Mouse (Mus musculus) granulocyte monocyte progenitor cell, adult 5-6 weeks (primary cell): ENCODE measurements at regions not wholly inside any gene's neighbourhood (a gene's known extent, or its start where the extent isn't known, plus 50 kb on each side); places are given as distances from the start of the nearest gene placed in this dataset.
"Not testable (repeated sequence)": the region's sequence is repeated elsewhere in the genome, so short reads cannot be mapped to it uniquely, and the experiment has no call there.

Experiments used
- ATAC-seq: replicated peaks from 2 replicates; pipeline ENCODE4 v1.8.0; 2016; ENCODE audit warnings: mild to moderate bottlenecking, moderate TSS enrichment, inconsistent platforms; ENCODE audit not compliant: poor library complexity, severe bottlenecking

- no peak; the same call in 1 of the 2 replicates for ATAC-seq
Observed at GRCm38 (mm10) chr3:21585767-21586166, 490.7 kb upstream of the Tbl1xr1 start.

DNA sequence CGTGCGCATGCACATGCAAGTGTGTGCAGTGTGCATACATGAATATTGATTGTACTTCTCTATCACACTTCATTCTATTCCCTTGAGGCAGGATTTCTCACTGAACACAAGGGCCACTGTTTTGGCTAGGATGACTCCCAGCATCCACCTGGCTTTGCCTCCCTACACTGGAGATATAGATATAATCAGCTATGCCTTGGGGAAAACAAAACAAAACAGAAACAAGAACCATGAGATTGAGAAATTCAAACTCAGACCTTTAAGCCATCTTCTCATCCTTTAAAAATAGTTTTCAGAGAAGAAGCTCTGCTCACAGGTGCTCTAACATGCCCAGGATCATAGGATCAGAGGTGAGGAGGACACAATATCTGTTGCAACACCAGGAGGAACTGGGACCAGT is 469.6 kb upstream of the Tbl1xr1 start:
- no peak for ATAC-seq

DNA sequence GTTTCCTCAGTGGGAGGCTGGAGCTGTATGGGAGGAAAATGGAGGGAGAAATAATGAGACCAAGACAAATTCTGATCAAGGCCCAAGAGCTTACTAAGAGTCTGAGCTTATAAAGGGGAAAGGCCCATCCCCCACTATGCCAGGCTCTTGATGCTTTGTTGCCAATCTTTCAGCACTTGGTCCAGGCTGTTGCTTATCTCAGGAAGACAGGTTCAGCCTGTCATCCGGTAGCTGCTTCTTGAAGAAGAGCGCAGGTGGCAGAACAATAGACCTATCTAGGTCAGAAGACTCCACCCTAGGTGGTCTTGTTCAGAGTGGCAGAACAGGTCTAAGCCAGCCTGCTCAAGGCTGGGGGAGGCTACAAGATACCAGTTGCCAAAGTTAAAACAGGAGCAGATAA is 466.2 kb upstream of the Tbl1xr1 start:
- ATAC-seq: no peak

- ATAC-seq: peak; percentile 70
Observed at GRCm38 (mm10) chr3:21621745-21622144, 454.7 kb upstream of the Tbl1xr1 start.

DNA sequence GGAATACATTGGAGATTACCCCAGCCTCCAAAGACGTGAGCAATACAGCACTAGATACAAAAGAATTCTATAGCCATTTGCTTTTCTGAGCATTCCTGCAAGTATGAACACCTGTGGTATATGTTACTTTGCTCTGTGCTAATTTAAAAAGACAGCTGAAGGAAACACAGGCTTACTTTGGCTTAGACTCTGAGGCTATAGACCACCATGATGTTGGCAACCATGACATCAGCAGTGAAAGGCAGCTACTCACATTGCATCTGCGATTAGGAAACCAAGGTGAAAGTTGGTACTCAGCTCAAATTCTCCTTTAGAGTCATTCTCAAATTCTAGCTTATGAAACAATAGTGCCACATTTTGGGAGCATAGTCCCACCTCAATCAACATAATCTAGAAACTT is 451.4 kb upstream of the Tbl1xr1 start:
- ATAC-seq: no peak

GRCm38 (mm10) chr3:21626029-21626428 is 450.4 kb upstream of the Tbl1xr1 start:
- no peak for ATAC-seq

- not testable (repeated sequence) for ATAC-seq
Observed at GRCm38 (mm10) chr3:21627048-21627447, 449.4 kb upstream of the Tbl1xr1 start.

- ATAC-seq: peak; percentile 97
Observed at GRCm38 (mm10) chr3:21633600-21634221, 442.7 kb upstream of the Tbl1xr1 start.

DNA sequence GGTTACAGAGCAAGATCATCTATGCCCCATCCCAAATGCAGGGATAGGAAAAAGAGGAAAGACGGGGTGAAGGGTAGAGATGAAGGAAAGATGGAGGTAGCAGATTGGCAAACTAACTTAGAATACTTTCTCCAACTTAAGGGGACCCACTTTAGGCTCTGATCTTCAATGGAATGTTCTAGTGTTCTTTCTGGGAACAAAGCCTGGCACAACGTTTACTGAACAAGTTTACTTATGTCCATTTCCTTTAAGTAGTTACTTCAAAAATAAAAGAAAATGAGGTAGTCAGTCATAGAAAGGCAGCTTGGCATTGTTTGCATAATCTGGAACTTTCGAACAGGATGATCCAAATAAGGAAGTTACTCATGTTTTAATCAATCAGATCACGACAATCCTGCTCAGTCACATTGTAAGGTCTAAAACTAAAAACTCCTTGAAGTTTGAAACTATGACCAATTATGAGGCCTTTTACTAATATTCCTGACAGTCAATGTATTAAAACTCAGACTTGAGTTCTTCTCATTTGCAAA is 441.7 kb upstream of the Tbl1xr1 start:
- peak; percentile 67 for ATAC-seq

GRCm38 (mm10) chr3:21638886-21639285 is 437.6 kb upstream of the Tbl1xr1 start:
- no peak for ATAC-seq

- ATAC-seq: no peak
Observed at GRCm38 (mm10) chr3:21639576-21639975, 436.9 kb upstream of the Tbl1xr1 start.

DNA sequence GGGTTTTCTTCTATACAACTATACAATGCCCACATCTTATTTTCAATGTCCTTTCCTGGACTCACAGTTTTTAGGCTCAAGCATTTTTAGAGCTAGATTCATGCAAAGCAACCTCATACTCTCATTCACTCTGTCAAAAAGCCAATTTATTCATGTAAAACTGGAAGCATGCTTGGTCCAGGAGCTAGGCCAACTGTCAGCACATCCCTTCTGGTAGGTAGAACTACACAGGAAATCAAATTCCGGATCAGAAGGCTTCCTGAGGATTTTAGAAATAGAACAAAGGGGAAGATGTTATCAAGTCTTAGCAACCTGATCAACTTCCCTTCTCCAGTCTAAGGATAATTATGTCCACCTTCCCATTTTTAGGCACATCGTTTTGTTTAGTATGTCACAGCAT is 432.4 kb upstream of the Tbl1xr1 start:
- ATAC-seq: no peak

DNA sequence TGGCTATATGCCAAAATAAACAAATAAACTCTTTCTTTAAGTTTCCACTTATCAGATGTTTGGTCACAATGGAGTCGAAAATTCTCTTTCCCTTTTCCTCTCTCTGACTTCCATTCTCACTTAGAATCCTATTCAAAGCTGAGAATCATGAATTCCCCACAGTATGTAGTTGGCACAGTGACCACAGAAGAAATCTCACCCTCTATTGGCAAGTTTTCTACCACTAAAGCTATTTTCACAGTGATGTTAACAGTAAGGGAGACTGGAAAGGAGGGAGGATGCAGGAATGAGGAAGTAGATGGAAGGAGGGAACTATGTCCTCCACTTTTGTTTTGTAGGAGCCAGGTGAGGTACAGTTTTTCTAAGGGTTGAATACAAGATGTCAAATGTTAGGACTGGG is 431.2 kb upstream of the Tbl1xr1 start:
- ATAC-seq: no peak; the same call in 1 of the 2 replicates

DNA sequence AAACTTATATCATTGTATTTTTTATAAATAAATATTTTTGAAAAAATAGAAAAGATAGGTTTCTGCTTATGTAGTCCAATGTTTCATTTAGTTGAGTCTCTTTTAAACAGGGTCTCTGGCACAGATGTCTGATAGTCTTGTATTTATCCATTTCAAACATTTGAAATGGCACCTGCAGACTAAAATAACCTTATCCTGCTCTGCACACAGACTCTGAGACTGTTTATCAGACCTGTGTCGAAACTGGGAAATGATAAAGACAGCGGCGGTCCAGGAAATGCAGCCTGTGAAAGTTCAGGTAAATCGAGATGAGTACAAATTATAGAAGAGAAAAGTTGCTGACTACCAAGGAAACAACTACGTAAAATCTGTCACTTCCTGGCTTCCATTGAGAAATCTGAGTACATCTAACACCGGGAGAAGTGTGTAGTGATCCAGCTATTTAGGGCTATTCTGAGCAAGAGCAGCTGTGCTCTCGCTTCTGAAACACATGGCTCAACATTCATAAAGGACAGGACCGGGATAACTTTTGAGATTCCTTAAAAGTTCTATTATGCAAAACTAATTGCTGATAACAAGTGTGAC is 426.5 kb upstream of the Tbl1xr1 start:
- no peak for ATAC-seq

DNA sequence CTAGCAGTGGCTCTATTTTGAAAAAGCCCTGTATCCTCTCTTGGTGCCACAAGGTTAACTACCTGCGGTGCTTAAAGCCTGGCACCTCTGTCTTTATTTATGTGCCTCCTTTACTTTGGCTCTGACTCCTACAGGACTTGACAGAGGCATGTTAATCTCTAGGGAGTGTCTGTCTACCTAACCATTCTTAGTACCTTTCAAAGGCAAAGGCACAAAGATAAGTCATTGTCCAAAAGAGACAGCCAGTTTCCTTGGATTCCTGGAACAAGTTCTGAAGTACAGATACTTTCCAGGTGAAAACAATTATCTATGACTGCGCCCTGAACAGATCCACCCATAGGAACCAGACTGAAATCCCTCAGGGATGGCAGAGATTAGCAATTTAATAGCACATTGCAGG is 421.2 kb upstream of the Tbl1xr1 start:
- no peak for ATAC-seq

- no peak for ATAC-seq
Observed at GRCm38 (mm10) chr3:21667349-21668143, 408.9 kb upstream of the Tbl1xr1 start.

DNA sequence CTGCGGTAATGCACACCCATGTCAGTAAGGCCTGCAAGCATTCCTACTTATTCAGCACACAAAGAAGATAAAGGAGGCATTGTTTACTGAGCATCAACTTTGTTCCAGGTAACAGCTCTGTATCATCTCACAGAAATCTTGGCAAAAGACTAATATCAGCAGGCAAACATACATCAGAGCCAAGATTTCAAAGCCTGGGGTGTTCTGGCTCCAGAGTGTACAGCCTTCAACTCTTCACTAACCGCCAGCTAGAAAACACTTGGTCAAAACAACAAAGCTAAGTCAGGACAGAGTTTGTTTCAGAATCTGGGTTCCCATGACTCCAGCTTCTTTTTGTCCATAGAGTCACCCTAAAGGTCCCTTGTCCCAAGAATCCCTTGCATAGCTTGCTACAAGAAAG is 404.6 kb upstream of the Tbl1xr1 start:
- ATAC-seq: no peak

GRCm38 (mm10) chr3:21672492-21672891 is 404.0 kb upstream of the Tbl1xr1 start:
- ATAC-seq: no peak

GRCm38 (mm10) chr3:21673466-21673865 is 403.0 kb upstream of the Tbl1xr1 start:
- ATAC-seq: no peak

DNA sequence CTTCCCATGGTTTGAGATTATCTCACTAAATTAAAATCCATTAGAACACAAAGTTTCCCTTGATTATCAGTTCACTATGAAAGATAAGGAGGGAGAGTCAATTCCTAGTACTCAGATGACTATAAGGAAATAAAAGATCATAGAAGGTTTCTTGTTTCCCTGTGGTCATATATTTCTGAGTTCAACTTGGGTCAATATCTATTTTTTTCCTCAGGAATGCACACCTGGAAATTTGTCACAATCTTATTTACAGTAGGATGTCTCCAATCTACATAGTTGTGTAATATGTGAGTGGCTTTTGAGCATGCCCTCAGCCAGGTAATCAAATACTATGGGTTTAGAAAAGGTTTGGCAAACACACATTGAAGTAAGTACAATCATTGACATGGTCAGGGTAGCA is 398.2 kb upstream of the Tbl1xr1 start:
- ATAC-seq: no peak

DNA sequence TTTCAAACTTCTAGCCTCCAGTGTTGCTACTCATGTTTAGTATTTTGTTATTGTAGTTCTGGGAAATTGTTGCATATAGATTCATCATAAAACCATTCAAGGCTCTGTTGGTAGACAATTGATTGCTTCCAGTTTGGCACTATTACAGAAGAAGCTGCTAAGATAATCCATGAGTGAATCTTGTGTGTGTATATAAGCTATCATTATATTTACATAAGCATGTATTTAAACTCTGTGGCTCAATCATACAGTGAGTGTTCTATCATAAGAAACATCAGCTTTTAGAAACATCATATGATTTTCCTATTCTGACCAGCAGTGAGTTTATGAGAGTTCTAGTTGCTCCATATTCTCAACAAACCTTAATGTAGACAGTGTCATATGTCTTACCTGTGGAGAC is 397.7 kb upstream of the Tbl1xr1 start:
- no peak for ATAC-seq
